Mouse (Mus musculus): ENCODE measurements around the gene Dicer1.

The Dicer1 gene

DNA sequence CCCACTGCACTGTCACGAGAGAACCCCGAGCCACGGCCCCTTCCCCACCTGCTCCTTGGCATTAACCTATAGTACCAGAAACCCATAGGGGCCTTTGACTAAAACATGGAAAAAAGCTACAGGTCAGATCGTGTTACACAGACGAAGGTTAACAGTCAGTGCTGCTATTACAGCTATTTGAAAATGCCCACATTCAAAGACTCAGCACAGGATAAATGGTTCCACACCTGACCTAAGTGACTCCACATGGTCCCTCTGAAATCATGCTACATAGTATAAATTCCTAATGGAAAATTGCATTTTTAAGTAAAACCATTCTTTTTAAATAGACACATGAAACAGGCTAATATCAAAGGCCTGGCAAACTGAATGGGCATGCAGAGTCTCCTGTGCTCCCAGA is 35.3 kb downstream of the Dicer1 start:
- ChIA-PET CTCF (interaction anchor here in 2 of 4 experiments (1.3 to 2.0 kb wide), 3 partner anchors 17 to 223 kb away, joined by 3 to 6 read pairs (median 5); no protein-coding TSS in a partner anchor), POLR2A (interaction anchor here in 3 of 4 experiments (0.6 to 1.5 kb wide), 8 partner anchors 10 to 125 kb away, joined by 3 to 5 read pairs (median 3); no protein-coding TSS in a partner anchor)

DNA sequence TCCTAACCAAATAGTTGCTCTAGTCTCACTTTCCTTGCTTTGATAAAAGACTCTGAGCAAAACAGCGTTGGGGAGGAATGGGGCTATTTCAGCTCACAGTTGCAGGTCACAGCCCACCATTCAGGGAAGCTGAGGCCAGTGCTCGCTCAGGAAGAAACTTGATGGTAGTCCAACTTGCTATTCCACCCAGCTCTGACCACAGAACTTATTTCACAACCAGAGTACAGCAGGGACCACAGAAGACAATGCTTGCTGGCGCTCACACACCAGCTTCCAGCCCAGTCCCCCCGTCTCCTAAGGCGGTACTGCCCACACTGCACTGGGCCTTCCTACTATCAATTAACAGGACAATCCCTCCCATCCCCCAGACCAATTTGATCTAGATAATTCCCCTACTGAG is 36.3 kb downstream of the Dicer1 start:
- POLR2A ChIA-PET = interaction anchor here in 2 of 4 experiments (1.3 to 1.5 kb wide), 4 partner anchors 9 to 46 kb away, joined by 3 to 5 read pairs (median 4); no protein-coding TSS in a partner anchor
- CTCF ChIA-PET = interaction anchor here in 3 of 4 experiments (1.1 to 2.0 kb wide), 3 partner anchors 16 to 276 kb away, joined by 3 to 6 read pairs (median 5); no protein-coding TSS in a partner anchor

DNA sequence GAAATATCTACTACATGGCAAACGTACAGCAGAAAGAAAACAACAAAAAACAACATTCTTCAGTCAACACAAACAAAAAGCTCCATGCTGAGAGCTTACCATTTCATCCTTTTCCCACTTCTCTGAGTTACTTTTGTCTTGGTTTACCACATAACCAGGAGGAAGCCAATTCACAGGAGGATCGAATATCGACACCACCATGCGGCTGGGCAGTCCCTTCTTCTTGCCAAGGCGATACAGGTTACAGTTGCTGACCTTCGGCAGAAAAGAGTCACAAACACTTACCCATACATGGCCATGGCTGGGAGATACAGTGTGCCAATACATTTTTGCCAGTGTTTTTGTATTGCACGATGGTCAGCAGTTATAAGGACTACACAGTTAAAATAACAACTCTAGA is 51.5 kb downstream of the Dicer1 start:
- CTCF ChIA-PET = interaction anchor here (0.5 to 1.8 kb wide), 23 partner anchors 9 to 715 kb away, joined by 3 to 11 read pairs (median 3); no protein-coding TSS in a partner anchor
- POLR2A ChIA-PET = interaction anchor here in 1 of 4 experiments (0.9 to 1.2 kb wide), 3 partner anchors 9 to 20 kb away, joined by 3 to 5 read pairs (median 3); no protein-coding TSS in a partner anchor

DNA sequence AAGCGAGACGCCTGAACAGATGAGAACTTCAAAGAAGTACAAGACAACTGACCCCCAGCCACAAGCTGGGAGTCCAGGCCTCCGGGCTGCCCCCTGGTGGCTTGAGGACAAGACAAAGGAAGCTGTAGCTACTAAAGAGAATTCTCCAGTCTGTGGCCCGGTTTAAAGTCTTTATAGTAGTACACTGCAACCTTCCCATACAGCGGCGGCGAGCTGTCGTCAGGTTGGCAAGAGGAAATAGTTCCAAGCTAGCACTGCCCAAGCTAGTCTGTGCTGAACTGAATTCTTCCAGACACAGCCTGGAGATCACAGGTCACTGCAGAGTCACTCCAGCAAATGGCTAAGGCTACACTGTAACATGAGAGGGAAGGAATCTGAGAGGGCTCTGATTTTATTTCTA is 52.0 kb downstream of the Dicer1 start:
- CTCF ChIA-PET = interaction anchor here (0.5 to 1.8 kb wide), 27 partner anchors 9 to 913 kb away, joined by 3 to 11 read pairs (median 4); no protein-coding TSS in a partner anchor
- POLR2A ChIA-PET = interaction anchor here in 1 of 4 experiments (0.9 to 1.2 kb wide), 3 partner anchors 10 to 19 kb away, joined by 3 to 5 read pairs (median 3); no protein-coding TSS in a partner anchor

DNA sequence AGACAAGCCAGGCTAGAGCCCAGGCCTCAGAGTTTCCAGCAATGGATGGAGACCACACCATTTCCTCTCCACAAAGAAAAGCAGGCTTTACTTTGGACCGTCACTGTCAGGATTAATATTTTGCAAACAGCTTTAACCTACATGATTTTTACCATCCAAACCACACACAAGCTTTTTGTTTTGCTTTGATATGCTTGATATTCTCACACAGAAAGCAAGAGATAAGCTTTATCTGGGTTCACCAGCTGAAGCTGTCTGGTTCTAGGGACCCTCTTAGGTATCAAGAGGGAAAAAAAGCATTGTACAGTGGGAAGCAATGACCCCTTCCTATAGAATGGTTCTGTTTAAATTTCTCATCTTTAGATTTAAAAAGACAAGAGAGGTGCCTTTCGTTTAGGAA is 56.2 kb downstream of the Dicer1 start:
- POLR2A ChIA-PET = interaction anchor here in 1 of 4 experiments (1.2 kb wide), 1 partner anchor 10 kb away, joined by 3 read pairs; no protein-coding TSS in a partner anchor
- CTCF ChIA-PET = interaction anchor here in 1 of 4 experiments (0.8 kb wide), 1 partner anchor 255 kb away, joined by 3 read pairs; no protein-coding TSS in a partner anchor

DNA sequence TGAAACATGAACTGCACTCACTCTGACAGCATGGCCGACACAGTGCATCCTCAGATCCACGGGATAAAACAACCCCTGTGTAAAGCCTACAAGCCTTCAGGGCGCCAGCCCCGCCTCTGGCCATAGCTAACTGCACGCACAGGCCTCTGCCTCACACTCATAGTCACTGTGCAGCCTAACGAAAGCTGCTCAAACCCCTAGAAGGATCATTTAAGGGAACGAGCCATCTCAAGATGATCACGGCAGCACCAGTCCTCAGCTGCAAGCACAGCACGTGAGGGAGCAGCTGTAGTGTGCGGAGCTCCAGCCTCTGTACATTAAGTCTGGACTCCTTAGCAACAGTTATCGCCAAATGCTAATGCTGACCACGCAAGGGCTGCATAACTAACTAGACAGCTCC is 58.9 kb downstream of the Dicer1 start:
- POLR2A ChIA-PET = interaction anchor here in 3 of 4 experiments (0.6 to 1.4 kb wide), 5 partner anchors 12 to 240 kb away, joined by 3 read pairs; no protein-coding TSS in a partner anchor
- CTCF ChIA-PET = interaction anchor here in 2 of 4 experiments (0.5 to 1.2 kb wide), 5 partner anchors 120 to 292 kb away, joined by 3 to 4 read pairs (median 3); no protein-coding TSS in a partner anchor

DNA sequence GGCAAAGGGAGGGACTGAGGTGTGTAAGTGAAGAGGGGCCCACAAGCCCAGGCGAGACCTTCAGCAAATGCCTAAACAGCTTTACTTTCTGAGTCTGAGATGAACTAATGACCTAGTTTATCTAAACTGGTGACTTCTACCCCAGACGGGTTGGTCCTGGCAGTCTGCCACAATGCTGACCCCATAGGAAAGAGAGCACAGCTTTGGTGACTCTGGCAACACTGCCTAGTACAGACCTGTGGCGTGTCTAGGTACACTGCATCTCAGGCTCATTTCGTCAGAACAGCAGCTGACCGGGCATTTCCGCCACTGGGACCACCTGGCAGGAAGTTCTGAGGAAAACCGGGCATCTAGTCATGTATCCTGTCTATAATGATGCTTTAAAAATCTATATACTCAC is 61.3 kb downstream of the Dicer1 start:
- ChIA-PET POLR2A (interaction anchor here in 3 of 4 experiments (0.7 to 1.7 kb wide), 3 partner anchors 9 to 49 kb away, joined by 3 read pairs; no protein-coding TSS in a partner anchor), CTCF (interaction anchor here in 3 of 4 experiments (0.6 to 2.3 kb wide), 3 partner anchors 9 to 128 kb away, joined by 3 to 9 read pairs (median 3); no protein-coding TSS in a partner anchor)

DNA sequence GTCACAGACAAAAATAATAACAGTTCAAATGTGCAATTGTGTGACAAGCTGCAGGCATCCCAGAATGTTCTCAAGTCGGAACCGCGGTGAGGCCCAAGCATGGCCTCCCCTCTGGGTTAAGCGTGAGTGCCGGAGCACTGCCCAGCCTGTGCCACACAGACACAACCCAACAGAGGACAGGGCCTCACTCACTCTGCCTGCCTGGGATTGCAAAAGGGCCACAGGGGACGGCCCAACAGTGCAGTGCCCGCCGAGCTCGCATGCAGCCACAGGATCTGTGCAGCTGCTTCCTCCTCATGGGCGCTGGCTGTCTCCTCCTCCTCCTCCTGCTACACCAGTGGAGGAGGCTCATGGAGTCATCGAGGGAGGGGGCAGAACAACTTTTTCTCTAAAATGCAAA is 62.9 kb downstream of the Dicer1 start:
- CTCF ChIA-PET = interaction anchor here in 1 of 4 experiments (0.9 kb wide), 1 partner anchor 11 kb away, joined by 3 read pairs; no protein-coding TSS in a partner anchor
- POLR2A ChIA-PET = no interaction called here

DNA sequence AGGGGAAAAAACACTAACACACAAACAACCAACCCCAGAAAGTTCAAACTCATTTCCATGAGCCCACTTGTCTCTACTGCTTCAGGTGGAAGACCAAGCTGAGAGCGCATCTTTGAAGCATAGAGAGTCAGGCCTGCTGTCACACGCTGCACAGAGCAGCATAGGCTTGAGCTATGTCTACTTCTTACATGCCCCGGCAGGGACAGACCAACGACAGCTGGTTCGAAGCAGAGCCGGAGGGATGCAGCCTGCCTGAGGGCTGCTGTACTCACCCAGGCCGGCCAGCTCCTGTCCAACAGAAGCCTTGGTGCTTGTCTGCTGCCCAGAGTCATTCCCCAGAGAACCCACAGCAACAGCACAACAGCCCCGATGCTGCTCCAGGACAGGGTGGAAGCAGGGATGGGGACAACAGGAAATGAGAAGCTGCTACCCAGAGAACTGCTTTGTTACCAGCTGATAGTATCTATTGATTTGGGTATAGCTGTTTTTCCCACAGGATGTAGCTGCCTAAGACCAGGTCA is 67.3 kb downstream of the Dicer1 start:
- ChIA-PET POLR2A (interaction anchor here in 1 of 4 experiments (0.5 to 1.2 kb wide), 3 partner anchors 70 to 895 kb away, joined by 3 read pairs; no protein-coding TSS in a partner anchor), CTCF (interaction anchor here in 1 of 4 experiments (0.6 kb wide), 1 partner anchor 301 kb away, joined by 3 read pairs; no protein-coding TSS in a partner anchor)

DNA sequence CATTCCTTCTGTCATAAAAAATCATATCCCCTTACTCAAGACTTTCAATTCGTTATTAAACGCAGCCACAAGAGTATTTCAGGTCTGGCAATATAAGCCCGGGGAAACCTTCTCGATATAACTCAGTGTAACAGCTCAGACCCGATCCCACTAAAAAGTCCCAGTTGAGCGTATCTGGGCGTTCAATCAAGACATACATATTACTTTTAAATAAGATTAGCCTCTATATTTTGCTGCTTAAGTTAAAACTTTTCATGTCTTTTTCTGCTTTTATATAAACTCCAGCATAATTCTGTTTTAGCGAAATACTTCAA is 72.0 kb downstream of the Dicer1 start:
- ChIA-PET POLR2A (interaction anchor here in 1 of 4 experiments (1.2 to 1.3 kb wide), 2 partner anchors 11 to 20 kb away, joined by 3 read pairs; no protein-coding TSS in a partner anchor), CTCF (no interaction called here)

DNA sequence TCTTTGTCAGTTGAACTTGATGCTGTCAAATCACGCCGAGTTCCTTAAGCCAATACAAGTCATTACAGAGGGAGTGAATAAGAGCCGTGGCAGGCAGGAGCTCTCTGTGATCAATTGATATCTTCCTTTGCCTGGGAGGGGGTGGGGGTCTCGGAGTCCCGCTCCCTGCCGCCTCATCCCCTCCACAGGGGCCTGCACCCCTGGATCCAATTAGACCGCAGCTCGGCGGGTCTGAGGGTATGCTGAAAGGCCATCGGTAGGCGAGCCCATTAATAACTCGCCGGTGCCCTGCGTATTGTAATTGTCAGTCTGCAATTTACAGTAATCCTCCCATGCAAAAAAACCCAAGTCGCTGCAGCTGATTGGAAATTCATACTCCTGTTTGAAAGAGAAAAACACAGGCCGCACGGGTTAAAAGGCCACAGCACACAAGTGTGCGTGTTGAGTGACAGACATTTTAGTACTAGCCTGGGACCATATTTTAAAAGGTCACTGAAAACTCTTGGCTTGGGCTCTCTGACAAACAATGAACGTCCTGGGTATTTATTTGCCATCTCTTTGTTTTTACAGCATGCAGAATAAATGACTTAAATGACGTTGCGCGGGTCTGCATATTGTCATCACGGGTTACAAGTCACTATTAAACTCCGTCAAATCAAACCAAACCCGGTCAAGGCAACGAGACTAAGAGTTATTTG is 72.5 kb downstream of the Dicer1 start:
- ChIA-PET POLR2A (no interaction called here), CTCF (no interaction called here)

DNA sequence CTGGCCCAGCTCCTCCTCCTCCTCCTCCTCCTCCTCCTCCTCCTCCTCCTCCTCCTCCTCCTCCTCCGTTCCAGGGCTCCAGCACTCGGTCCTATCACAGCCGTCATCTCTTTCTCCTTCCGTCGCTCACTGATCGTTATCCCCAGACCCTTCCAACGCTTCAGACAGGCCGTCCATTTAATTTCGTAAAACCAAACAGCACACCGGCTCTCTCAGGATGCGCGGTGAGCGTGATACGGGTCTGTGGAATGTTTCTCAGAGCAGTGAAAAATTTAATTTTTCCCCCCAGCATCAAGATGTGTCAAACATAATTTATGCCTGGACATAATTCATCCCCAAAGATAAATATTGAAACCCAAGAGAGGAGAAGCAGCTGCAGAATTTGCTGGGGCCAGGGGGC is 73.3 kb downstream of the Dicer1 start:
- POLR2A ChIA-PET = no interaction called here
- CTCF ChIA-PET = no interaction called here

DNA sequence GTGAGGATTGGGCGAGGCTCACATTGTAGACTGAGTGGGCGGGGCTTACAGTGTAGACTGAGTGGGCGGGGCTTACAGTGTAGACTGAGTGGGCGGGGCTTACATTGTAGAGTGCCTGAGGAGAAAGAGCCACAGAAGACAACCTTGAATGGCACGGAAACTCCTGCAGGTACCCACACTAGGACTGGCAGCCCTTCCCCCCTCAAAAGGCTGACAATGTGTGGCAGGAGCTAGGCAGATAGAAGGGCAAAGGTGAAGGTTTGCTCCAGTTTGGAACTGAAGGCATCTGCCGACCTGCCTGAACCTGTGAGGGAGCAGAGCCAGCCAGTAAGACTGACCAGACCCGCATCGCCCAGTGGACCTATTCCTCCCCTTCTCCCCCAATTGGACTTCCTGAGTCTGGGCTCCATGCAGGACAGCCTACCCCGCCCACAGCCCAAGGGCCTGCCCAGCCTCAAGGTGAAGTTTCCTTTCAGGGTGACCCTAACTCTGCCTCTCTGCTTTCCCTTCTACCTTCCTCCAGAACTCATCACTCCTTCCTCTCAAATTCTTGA is 74.3 kb downstream of the Dicer1 start:
- ChIA-PET CTCF (interaction anchor here in 1 of 4 experiments (1.1 kb wide), 1 partner anchor 225 kb away, joined by 3 read pairs; no protein-coding TSS in a partner anchor), POLR2A (interaction anchor here in 1 of 4 experiments (1.2 kb wide), 1 partner anchor 9 kb away, joined by 4 read pairs; no protein-coding TSS in a partner anchor)

DNA sequence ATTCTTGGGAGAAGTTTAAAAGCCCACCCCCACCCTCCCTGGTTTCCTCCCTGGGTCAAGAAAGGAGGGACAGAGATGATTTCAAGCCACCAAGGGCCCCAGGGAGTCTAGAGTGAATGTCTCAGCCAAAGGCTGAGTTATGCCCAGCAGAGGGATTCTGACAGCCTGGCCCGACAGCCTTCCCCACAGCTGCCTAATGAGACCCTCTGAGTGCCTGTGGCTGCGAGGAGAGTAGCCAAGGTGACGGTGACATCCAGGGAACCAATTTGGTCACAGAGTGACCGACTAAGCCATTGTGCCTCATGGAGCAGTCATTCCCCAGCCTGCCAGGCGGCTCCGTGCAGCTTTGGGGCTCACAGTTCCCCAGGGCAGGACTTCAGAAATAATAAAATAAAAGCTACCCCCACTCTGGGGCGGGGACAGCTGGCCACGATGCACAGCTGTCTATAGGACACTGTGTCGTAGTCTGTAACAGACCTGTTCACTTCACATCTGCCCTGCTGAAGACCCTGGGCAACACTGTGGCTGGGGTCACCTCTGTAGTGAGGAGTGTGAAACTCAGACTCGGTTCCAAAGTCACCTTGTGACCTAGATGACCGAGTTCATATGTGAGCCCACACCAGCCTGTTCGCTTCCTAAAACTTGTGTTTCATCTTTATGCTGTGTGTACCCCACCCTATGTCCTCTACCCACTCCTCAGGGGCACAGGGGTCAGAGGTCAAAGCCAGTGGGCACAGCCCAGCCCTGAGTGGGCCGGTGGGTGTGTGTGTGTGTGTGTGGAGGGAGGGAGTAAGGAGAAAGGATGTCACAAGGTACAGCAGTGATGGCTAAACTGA is 75.0 kb downstream of the Dicer1 start:
- ChIA-PET POLR2A (interaction anchor here in 1 of 4 experiments (1.2 kb wide), 1 partner anchor 10 kb away, joined by 4 read pairs; no protein-coding TSS in a partner anchor), CTCF (interaction anchor here in 2 of 4 experiments (0.6 to 1.1 kb wide), 3 partner anchors 226 to 1318 kb away, joined by 3 read pairs; no protein-coding TSS in a partner anchor)

DNA sequence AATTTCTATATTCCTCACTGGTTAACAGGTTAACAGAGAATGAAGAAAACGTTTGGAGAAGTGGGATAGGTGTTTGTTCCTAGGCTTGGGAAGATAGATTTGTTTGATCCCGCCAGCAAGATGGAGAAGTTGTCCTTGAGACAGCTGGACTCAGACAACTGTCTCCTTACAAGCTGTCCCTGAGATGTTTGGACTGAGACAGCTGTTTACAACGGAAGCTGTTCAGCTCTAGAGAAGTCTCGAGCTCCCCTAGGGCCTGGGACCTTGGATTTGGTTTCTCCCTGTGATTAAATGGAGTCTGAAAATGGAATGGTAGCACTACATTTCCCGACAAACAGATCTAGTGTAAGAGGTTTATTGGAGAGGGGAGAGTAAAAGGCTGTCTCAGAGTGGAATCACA is 78.8 kb downstream of the Dicer1 start:
- CTCF ChIA-PET = interaction anchor here in 1 of 4 experiments (0.5 kb wide), 1 partner anchor 265 kb away, joined by 3 read pairs; no protein-coding TSS in a partner anchor
- POLR2A ChIA-PET = interaction anchor here in 1 of 4 experiments (0.6 to 1.3 kb wide), 2 partner anchors 9 to 344 kb away, joined by 3 to 4 read pairs; no protein-coding TSS in a partner anchor

DNA sequence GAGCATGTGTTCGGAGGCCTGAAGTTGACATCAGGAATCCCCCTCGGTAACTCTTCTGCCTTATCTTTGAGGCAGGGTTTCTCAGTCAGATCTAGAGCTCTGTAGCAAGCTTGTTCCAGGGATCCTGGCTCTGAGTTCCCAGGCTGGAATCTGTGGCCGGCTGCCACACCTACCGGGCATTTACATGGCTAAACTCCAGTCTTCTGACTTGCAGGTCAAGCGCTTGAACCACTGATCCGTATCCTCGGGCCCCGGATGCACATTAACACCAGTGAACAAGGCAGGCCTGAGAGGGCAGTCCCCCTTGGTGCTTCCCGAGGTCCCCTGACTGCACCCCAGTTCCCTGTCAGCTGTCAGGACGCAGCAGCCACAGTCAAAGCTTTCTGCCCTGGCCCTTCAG is 79.3 kb downstream of the Dicer1 start:
- ChIA-PET CTCF (no interaction called here), POLR2A (no interaction called here)

DNA sequence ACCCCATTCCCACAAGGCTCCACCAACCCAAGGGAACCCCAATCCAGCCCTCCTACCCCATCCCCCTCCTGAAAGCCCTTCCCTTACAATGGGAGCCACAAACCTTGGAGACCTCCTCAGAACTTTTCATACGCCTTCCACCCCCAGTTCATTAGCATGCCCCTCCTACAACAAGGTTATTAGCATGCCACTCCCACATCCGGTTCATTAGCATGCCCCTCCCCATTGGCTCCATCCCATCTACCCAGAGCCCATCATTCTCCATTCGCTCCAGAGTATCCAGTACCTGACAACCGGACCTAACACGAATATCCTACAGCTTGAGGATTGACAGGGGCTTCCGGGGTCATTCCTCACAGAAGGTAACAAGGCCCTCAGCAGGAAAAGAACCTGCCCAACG is 83.9 kb downstream of the Dicer1 start:
- POLR2A ChIA-PET = interaction anchor here in 1 of 4 experiments (1.0 to 2.3 kb wide), 2 partner anchors 14 to 17 kb away, joined by 3 to 5 read pairs; no protein-coding TSS in a partner anchor
- CTCF ChIA-PET = no interaction called here

DNA sequence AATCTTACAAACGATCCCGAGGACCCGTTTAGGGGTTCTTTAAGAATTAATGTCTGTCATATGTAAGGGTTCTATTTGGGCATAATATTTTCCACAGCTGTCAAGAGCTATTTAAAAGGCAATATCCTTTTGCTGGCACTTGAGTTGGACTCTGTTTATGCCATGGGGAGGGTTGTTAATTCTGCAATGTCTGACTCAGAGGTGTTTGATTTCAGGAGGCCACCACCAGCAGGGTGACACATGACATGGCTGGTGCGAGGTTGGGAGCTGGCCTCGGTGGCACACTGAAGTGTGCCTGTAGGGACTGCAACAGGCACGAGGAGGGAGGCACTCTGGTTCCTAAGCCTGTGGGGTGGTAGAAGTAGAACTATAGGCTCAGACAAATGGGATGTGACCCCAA is 85.8 kb downstream of the Dicer1 start:
- ChIA-PET POLR2A (no interaction called here), CTCF (interaction anchor here in 1 of 4 experiments (0.5 kb wide), 1 partner anchor 273 kb away, joined by 3 read pairs; no protein-coding TSS in a partner anchor)
